Mouse (Mus musculus): ENCODE measurements at regions not wholly inside any gene's neighbourhood (a gene's known extent, or its start where the extent isn't known, plus 50 kb on each side); places are given as distances from the start of the nearest gene placed in this dataset.

DNA sequence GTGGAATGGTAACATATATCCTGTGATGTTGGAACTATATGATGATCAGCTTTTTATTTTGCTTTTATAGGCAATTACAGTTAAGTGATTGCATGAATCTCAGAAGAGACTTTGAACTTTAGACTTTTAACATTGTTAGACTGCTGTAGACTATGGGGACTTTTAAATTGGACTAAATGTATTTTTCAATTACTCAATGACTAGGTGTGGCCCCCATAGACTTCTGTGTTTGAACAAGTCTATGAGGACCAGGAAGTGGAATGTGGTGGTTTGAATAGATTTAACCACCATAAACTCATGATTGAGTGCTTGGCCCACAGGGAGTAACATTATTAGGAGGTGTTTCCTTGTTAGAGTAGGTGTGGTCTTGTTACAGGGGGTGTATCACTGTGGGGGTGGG is 93.9 kb upstream of the Rps6ka3 start:
- DNase-seq (ENCODE audit: low spot score) (no peak), ATAC-seq (replicated peaks; ENCODE audit: low FRiP score) (no peak)
- Histone ChIP-seq H3K27ac (ENCODE audit: low read depth, low read length) (no peak overlapping the region), H3K9ac (ENCODE audit: low read length) (no peak overlapping the region), H3K27me3 (ENCODE audit: control insufficient read depth, insufficient read depth, low read length) (no peaks in the 10 kb centered on the region), H3K36me3 (ENCODE audit: control insufficient read depth, insufficient read depth, low read length) (no peaks in the 10 kb centered on the region), H3K4me2 (ENCODE audit: low read depth, low read length, severe bottlenecking) (no peak overlapping the region), H3K9me3 (ENCODE audit: control insufficient read depth, low read length) (no peaks in the 10 kb centered on the region), H3K4me3 (ENCODE audit: low read depth, low read length) (no peak overlapping the region), H3K4me1 (replicated peaks; ENCODE audit: control insufficient read depth, insufficient read depth, low read length) (no peaks in the 10 kb centered on the region)

DNA sequence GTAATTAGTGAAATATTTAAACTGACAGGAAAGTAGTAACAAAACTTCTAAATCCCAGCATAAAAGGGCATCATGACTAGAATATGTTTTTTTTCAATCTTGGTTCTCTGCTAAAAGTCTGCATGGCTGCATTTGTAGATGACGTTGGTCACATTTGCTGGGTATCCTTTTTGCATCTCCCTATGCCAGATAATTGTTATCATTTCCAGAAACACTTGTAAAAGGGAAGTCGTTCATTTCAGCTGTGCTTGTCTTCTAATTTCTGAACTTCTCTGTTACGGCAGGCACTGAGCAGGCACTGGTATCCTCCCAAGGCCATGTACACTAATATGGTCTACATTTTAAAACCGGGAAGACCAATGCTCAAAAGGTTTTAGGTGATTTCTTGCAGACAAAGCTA is 69.6 kb upstream of the Rps6ka3 start:
- no peak for ATAC-seq (replicated peaks; ENCODE audit: low FRiP score)
- no peak overlapping the region for H3K4me3 ChIP-seq (ENCODE audit: low read depth, low read length)

DNA sequence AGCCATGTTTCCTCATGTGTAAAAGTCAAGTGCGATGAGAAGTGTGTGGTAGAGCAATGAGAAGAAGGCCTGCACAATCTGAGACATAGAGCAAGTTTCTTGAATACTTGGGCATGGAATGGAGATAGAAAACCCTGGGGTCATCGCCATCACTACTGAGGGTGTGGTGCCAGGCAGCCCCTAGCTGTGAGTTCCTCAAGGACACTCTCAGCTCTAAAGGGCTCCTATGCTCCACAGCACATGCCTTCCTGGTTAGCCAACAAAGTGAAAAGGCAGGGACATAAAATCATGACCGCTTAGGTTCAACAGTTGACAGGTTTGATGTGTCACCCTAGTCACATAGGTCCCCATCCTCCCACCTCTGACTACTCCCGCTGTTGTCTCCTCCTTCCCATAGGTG is 66.8 kb upstream of the Rps6ka3 start:
- DNase-seq (ENCODE audit: low spot score) (no peak), ATAC-seq (replicated peaks; ENCODE audit: low FRiP score) (no peak)
- no peaks in the 10 kb centered on the region for H3K36me3 ChIP-seq (ENCODE audit: control insufficient read depth, insufficient read depth, low read length)
- no peaks in the 10 kb centered on the region for H3K4me1 ChIP-seq (replicated peaks; ENCODE audit: control insufficient read depth, insufficient read depth, low read length)
- no peak overlapping the region for H3K9ac ChIP-seq (ENCODE audit: low read length)
- 92% methylated on average over 4 of the region's 4 CpGs for WGBS
- H3K9me3 ChIP-seq (ENCODE audit: control insufficient read depth, low read length), result no peaks in the 10 kb centered on the region
- no peak overlapping the region for H3K27ac ChIP-seq (ENCODE audit: low read depth, low read length)
- no peaks in the 10 kb centered on the region for H3K27me3 ChIP-seq (ENCODE audit: control insufficient read depth, insufficient read depth, low read length)
- no peak overlapping the region for H3K4me2 ChIP-seq (ENCODE audit: low read depth, low read length, severe bottlenecking)
- H3K4me3 ChIP-seq (ENCODE audit: low read depth, low read length), result no peak overlapping the region

More for the DNA sequence above, 69.6 kb upstream of the Rps6ka3 start:
- no peak overlapping the region for H3K9ac ChIP-seq (ENCODE audit: low read length)
- no peaks in the 10 kb centered on the region for H3K4me1 ChIP-seq (replicated peaks; ENCODE audit: control insufficient read depth, insufficient read depth, low read length)
- H3K4me2 ChIP-seq (ENCODE audit: low read depth, low read length, severe bottlenecking), result no peak overlapping the region
- H3K9me3 ChIP-seq (ENCODE audit: control insufficient read depth, low read length), result no peaks in the 10 kb centered on the region
- 76% methylated on average over 4 of the region's 4 CpGs for WGBS
- H3K27ac ChIP-seq (ENCODE audit: low read depth, low read length), result no peak overlapping the region
- no peaks in the 10 kb centered on the region for H3K27me3 ChIP-seq (ENCODE audit: control insufficient read depth, insufficient read depth, low read length)
- no peaks in the 10 kb centered on the region for H3K36me3 ChIP-seq (ENCODE audit: control insufficient read depth, insufficient read depth, low read length)
- no peak for DNase-seq (ENCODE audit: low spot score)

DNA sequence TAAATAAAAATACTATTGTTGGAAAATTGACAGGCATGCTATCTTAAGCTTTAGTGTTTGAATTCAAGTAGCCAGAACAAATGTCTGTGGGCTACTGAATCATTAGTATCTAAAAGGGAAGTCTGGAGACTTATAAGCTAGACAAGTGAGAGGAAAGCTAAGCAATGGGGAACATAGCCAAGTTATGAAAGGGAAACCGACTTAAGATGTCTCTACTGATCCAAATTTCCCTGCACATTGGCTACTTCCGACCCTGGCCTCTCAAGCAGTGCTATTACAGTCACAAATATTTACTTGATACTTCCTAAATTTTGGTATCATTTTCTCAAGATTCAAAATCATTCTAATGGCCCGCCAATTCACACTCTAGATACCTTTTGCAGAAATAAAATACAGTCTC is 65.4 kb upstream of the Rps6ka3 start:
- WGBS, result 84% methylated on average over 3 of the region's 3 CpGs
- no peak for DNase-seq (ENCODE audit: low spot score)
- no peaks in the 10 kb centered on the region for H3K9me3 ChIP-seq (ENCODE audit: control insufficient read depth, low read length)
- no peak overlapping the region for H3K4me3 ChIP-seq (ENCODE audit: low read depth, low read length)
- H3K4me2 ChIP-seq (ENCODE audit: low read depth, low read length, severe bottlenecking), result no peak overlapping the region
- no peaks in the 10 kb centered on the region for H3K36me3 ChIP-seq (ENCODE audit: control insufficient read depth, insufficient read depth, low read length)
- H3K4me1 ChIP-seq (replicated peaks; ENCODE audit: control insufficient read depth, insufficient read depth, low read length), result no peaks in the 10 kb centered on the region
- ATAC-seq (replicated peaks; ENCODE audit: low FRiP score), result no peak
- H3K9ac ChIP-seq (ENCODE audit: low read length), result no peak overlapping the region
- H3K27ac ChIP-seq (ENCODE audit: low read depth, low read length), result no peak overlapping the region
- no peaks in the 10 kb centered on the region for H3K27me3 ChIP-seq (ENCODE audit: control insufficient read depth, insufficient read depth, low read length)

DNA sequence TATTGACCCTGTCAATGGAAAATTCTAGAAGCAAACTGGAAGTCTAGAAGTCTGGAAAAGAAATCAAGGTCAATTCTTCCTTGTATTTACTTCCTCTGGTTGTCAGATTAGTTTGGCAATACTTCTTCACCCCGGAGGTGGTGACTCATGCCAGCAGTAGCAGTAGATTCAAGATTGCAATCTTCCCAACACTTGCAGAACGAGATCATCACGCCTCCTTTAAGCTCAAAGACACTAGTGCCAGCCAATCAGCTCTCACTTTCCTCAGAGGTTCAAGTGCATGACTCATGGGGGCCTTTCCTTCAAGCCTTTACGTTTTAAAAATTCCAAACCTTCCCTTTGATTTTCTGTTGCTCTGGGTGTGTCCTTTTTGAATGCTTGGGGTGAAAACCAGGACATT is 64.9 kb upstream of the Rps6ka3 start:
- Histone ChIP-seq H3K4me2 (ENCODE audit: low read depth, low read length, severe bottlenecking) (no peak overlapping the region), H3K4me3 (ENCODE audit: low read depth, low read length) (no peak overlapping the region), H3K36me3 (ENCODE audit: control insufficient read depth, insufficient read depth, low read length) (no peaks in the 10 kb centered on the region), H3K27ac (ENCODE audit: low read depth, low read length) (no peak overlapping the region), H3K4me1 (replicated peaks; ENCODE audit: control insufficient read depth, insufficient read depth, low read length) (no peaks in the 10 kb centered on the region), H3K9ac (ENCODE audit: low read length) (no peak overlapping the region), H3K27me3 (ENCODE audit: control insufficient read depth, insufficient read depth, low read length) (no peaks in the 10 kb centered on the region), H3K9me3 (ENCODE audit: control insufficient read depth, low read length) (no peaks in the 10 kb centered on the region)
- ATAC-seq (replicated peaks; ENCODE audit: low FRiP score) (no peak), DNase-seq (ENCODE audit: low spot score) (no peak)
- WGBS, result 71% methylated on average over 4 of the region's 4 CpGs

DNA sequence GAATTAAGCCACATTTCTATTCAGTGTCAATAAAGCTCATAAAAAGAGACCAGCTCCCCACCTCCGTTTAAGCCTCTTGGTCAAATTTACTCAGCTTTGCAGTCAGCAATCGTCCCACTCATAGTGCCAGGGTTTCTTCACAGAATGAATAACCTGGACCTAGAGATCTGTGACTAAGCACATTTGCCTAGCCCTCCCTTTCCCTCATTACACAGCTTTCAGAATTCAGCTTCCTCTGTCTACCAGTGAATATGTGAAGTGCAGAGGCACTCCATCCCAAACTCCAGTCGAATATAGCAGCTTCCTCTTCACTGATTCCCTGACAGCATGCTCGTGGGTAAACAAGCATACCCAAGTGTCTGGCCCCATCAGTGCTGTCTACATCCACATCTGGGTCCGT is 54.3 kb upstream of the Rps6ka3 start:
- Histone ChIP-seq H3K27ac (ENCODE audit: low read depth, low read length) (no peak overlapping the region), H3K36me3 (ENCODE audit: control insufficient read depth, insufficient read depth, low read length) (no peaks in the 10 kb centered on the region), H3K4me2 (ENCODE audit: low read depth, low read length, severe bottlenecking) (no peak overlapping the region), H3K9ac (ENCODE audit: low read length) (no peak overlapping the region), H3K4me1 (replicated peaks; ENCODE audit: control insufficient read depth, insufficient read depth, low read length) (no peaks in the 10 kb centered on the region), H3K4me3 (ENCODE audit: low read depth, low read length) (no peak overlapping the region), H3K9me3 (ENCODE audit: control insufficient read depth, low read length) (no peaks in the 10 kb centered on the region), H3K27me3 (ENCODE audit: control insufficient read depth, insufficient read depth, low read length) (no peaks in the 10 kb centered on the region)
- ATAC-seq (replicated peaks; ENCODE audit: low FRiP score) (no peak), DNase-seq (ENCODE audit: low spot score) (no peak)
- 72% methylated on average over 5 of the region's 5 CpGs for WGBS

DNA sequence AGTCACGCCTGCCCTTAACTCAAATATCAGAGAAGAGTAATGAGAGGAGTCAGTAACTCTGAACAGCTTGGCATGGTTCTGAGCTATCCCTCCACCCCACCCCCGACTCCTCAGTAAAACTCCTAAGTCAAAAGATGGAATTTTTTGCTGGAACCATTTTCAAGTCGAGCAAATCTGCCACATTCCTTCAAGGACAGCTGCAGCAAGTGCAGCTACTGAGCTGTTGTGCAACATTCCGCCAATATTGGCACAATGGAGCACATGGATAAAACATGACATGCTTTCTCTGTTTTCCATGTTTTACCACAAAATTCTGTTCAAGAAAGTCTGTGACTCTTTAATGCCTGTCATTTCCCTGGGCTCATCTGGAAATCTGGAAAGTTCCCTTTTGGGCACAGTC is 53.1 kb upstream of the Rps6ka3 start:
- Histone ChIP-seq H3K9me3 (ENCODE audit: control insufficient read depth, low read length) (no peaks in the 10 kb centered on the region), H3K36me3 (ENCODE audit: control insufficient read depth, insufficient read depth, low read length) (no peaks in the 10 kb centered on the region), H3K9ac (ENCODE audit: low read length) (no peak overlapping the region), H3K4me2 (ENCODE audit: low read depth, low read length, severe bottlenecking) (no peak overlapping the region), H3K27ac (ENCODE audit: low read depth, low read length) (no peak overlapping the region), H3K4me3 (ENCODE audit: low read depth, low read length) (no peak overlapping the region), H3K4me1 (replicated peaks; ENCODE audit: control insufficient read depth, insufficient read depth, low read length) (no peaks in the 10 kb centered on the region), H3K27me3 (ENCODE audit: control insufficient read depth, insufficient read depth, low read length) (no peaks in the 10 kb centered on the region)
- DNase-seq (ENCODE audit: low spot score) (no peak), ATAC-seq (replicated peaks; ENCODE audit: low FRiP score) (no peak)
- WGBS, result 74% methylated on average over 4 of the region's 4 CpGs

DNA sequence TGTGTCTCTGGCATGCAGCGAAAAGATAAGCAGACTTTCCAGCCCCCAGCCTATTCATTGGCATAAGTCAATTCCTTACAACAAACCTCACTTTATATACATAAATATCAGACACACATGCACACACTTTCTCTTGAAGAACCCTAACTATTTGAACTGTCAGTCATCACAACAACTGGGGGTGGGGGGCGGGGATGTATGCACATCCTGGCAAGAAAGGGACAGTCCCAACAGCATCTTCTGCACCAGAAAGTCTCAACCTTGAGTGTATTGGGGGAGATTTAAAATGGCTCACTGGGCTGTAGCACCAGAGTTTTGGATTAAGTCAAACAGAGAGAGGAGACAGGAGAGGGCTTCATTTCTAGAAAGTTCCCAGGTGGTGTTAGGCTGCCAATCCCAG is 50.4 kb upstream of the Rps6ka3 start:
- H3K9me3 ChIP-seq (ENCODE audit: control insufficient read depth, low read length), result no peaks in the 10 kb centered on the region
- no peak overlapping the region for H3K4me2 ChIP-seq (ENCODE audit: low read depth, low read length, severe bottlenecking)
- H3K27me3 ChIP-seq (ENCODE audit: control insufficient read depth, insufficient read depth, low read length), result no peaks in the 10 kb centered on the region
- no peak overlapping the region for H3K4me3 ChIP-seq (ENCODE audit: low read depth, low read length)
- WGBS, result 84% methylated on average over 2 of the region's 2 CpGs
- no peak overlapping the region for H3K9ac ChIP-seq (ENCODE audit: low read length)
- no peaks in the 10 kb centered on the region for H3K36me3 ChIP-seq (ENCODE audit: control insufficient read depth, insufficient read depth, low read length)
- DNase-seq (ENCODE audit: low spot score), result no peak
- no peak for ATAC-seq (replicated peaks; ENCODE audit: low FRiP score)
- no peak overlapping the region for H3K27ac ChIP-seq (ENCODE audit: low read depth, low read length)
- H3K4me1 ChIP-seq (replicated peaks; ENCODE audit: control insufficient read depth, insufficient read depth, low read length), result no peaks in the 10 kb centered on the region
